Mouse (Mus musculus) mature B cell (primary cell): ENCODE results near the gene Glra2.
"Not testable (repeated sequence)": the region's sequence is repeated elsewhere in the genome, so short reads cannot be mapped to it uniquely, and the experiment has no call there.

Experiments
- in situ Hi-C: fragments of 300-500 bp; cut with MboI; formaldehyde crosslinking; loops from 2 replicates; pipeline ENCODE4 v1.14.3; 2019

Glra2 gene

GRCm38 (mm10) chrX:165326939-165327698 is at the start of gene Glra2:
Glra2 (minus strand) TSS chrX:165327393.
- in situ Hi-C loops, result no loop called here

- in situ Hi-C loops, result no loop called here
Observed at GRCm38 (mm10) chrX:165362798-165363197, 35.6 kb upstream of the Glra2 start.

- in situ Hi-C loops, result no loop called here
Observed at GRCm38 (mm10) chrX:165344611-165345010, 17.4 kb upstream of the Glra2 start.

- in situ Hi-C loops, result no loop called here
Observed at GRCm38 (mm10) chrX:165327699-165328333, 623 bp upstream of the Glra2 start.

DNA sequence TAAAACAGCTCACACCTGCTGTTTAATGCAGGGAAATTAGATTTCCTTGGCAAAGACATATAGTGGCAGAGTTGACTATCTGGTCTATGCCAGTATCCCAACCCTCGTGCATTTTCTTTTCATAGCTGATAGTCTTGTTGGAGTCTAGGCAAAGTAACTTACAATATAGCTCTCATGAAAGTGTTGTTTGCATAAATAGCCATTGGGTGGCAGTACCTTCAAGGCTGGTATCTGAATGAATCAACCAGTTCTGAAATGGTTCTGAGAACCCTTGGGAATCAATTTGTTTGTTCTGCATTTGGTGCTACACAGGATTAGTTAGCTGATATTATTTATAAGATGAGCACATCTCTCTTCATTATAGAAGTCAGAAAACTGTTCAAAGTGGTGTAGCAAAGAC is 133.6 kb downstream of the Glra2 start:
- in situ Hi-C loops, result no loop called here

DNA sequence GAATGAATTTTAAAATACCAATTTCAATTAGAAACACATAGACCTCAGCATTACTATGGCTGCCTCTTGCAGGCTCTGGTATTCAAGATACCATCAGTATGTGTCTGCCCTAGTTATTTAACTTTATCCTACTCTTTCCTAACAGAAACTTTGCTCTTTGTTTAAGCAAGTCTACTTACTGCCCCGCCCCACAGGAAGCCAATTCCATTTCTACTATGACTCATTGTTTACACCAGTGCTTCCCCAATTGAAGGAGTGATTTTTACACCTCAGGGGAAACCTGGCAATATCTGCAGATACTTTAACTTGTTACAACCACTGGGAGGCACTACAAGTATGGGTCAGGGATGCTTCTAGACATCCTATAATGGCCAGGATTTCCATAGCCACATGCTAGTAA is 136.0 kb downstream of the Glra2 start:
- in situ Hi-C loops, result no loop called here

DNA sequence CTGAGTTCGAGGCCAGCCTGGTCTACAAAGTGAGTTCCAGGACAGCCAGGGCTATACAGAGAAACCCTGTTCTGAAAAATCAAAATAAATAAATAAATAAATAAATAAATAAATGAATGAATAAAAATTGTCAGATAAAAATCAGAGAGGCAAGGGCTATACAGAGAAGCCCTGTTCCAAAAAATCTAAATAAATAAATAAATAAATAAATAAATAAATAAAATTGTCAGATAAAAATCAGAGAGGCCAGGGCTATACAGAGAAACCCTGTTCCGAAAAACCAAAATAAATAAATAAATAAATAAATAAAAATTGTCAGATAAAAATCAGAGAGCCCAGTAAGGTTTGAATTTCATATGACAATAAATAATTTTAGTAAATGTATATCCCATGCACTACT is 144.2 kb downstream of the Glra2 start:
- in situ Hi-C loops, result not testable (repeated sequence)

GRCm38 (mm10) chrX:165156549-165156948 is 170.6 kb downstream of the Glra2 start:
- in situ Hi-C loops, result no loop called here

DNA sequence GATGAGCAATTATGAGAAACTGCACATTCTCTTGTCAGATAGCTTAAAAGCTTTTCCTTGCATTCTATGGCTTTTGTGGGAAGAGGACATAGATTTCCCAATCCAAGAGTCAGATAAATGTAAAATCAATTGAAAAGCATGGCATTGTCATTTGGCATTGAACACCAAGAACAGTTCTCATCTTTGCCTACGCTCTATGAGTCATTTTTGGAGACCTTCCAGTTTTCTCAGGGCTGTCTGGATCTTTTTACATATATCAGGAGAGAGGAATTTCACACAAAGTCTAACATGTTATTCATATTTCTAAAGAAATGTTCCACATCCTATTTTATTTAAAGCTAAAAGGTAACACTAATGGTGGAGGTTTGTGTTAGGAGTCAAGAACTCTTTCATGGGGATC is 223.0 kb downstream of the Glra2 start:
- in situ Hi-C loops, result no loop called here
